Mouse (Mus musculus) cortical plate, adult 2 months (tissue): ENCODE data around the gene Adk.

Experiments used
- CTCF ChIP-seq: fragments of 200-500 bp; IDR thresholded peaks from 2 replicates; pipeline ENCODE4 v1.5.1; 2011; ENCODE audit warnings: mild to moderate bottlenecking, control low read depth, low read length; ENCODE audit not compliant: insufficient read depth; ENCODE audit errors: extremely low read depth
- POLR2A ChIP-seq: fragments of 200-500 bp; IDR thresholded peaks from 2 replicates; pipeline ENCODE4 v1.6.1; 2011; ENCODE audit warnings: mild to moderate bottlenecking, low read length, control low read depth; ENCODE audit not compliant: insufficient read depth; ENCODE audit errors: extremely low read depth

GRCm38 (mm10) chr14:21275786-21276185, 223.4 kb downstream of the Adk start:
- TF ChIP-seq POLR2A (no peak), CTCF (no peak)
